Mouse (Mus musculus) monocyte, adult 2 months (primary cell): ENCODE results near the gene Prkar1a.

Source experiments
- DNase-seq, 2 experiments: peaks; one replicate each; pipeline ENCODE4 v3.0.0; 2022; ENCODE audit warnings: low spot score in 2 of 2, low read depth in 1 of 2

The Prkar1a gene

DNA sequence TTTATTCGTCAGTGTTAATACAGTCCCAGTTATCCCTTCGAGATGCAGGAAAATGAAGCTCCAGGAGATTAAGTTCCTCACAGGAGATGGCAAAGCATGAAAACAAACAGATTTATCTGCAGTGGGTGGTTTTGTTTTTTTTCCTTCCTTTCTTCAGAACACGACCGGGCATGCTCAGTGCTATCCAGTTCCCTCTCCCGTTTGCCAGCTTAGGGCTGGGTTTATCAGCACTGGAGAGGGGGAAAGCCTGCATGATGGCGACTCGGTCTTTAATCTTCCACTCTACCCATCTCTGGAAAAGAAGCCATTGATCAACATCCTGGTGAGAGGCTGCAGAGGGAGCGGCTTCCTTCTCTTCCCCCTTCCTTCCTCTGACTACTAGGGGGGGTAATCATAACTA lies at the start of gene Prkar1a:
TSS of gene Prkar1a (plus strand) at position 200 of the 400 bp plus-strand sequence.
- no peak for DNase-seq

DNA sequence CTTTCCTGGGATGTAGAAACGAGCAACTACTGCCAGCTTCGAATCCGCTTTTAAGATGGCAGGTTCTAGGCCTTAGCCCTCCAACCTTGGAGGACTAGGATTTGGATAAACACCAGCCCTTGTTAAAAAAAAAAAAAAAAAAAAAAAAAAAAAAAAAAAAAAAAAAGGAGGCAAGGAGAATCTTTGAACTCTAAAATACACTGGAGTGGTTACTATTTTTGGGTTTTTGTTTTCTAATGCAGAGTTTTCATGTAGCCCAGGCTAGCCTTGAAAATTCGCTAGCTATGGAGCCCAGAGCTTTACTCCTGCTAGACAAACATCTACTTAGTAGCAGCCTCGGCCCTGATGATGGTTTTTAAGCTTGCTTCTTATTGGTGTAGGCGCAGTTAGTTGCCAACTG lies 41.6 kb upstream of the Prkar1a start:
- DNase-seq = no peak

DNA sequence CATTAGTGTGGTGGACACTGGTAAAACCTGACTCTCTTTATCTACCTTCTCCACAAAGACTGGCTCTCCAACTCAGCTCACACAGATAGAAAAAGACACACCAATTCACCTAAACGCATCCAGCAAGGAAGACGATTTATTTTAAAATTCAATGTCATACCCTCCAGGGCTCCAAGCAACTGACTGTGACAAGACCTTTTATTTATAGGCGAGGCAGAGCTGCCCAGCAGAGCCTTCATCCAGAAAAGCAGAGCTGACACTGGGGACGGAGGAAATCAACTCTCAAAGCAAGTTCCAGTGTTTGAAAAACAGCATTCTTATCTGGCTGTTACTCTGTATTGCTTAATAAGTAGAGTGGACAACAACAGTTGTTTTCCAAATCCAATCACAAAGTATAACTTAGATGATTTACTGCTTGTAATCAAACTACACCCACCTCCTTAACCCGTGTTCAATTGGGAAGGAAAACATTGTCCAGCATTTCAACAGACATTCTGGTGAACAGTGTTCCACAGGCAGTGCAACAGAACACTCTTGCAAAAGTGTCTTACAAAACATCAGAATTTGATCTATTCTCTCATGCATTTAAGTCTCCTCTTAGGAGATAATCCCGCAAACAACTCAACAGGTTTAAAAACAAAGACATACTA lies 40.1 kb upstream of the Prkar1a start:
- DNase-seq = no peak

DNA sequence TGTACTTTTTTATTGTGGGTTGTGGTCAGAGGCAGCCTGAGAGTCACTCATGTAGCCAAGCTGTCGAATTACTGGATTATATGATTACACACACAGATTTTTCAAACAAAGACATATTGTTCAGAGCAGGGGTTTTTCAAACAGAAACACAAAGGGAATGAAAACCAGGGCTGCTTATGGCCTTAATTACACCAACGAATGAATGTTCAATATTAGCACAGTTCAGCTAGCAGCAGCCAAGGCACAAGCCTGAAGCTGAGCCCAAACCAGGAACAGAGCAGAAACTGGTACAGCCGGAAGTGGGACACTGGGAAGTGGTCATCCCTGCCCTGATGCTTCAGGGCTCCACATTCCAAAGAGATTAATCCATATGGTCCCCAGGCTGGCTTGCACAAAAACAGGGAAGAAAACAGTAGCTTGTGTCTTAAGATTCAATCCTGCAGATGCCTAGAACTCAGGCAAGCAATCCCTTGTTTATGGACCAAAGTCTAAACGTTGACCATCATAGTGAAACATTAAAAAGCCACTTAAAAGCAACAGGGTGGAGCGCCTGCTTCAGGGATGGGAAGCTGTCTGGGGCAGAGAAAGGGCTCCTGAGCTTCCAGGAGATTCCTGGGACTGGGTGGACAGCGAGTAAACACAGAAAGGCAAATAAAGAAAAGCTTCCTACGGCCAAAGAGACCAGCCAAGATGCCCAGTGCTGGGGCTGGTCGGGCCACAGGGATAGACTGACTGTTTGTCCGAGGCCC lies 39.0 kb upstream of the Prkar1a start:
- DNase-seq = no peak

DNA sequence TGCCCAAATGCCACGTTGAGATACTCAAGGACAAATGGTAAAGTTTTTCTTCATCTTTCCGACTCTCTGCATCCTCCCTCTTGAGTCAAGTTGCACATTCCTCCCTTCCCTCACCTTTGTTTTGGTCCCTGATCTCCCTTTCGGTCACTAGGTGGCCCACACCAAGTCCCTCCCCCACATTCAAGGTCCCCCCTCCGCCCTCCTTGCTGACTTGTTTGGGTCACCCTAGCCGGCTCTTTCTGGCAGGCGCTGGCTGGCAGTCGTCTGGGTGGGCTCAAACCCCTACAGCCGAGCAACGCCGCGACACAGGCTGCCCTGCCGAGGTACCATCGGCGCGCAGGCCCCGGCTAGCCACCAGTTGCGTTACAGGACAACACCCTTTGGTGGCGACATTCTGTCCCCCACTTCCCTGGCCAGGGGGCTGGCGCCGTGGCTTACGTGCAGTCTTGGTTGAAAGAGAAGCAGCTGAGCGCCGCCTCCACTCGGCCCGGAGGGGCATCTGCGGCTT lies 38.4 kb upstream of the Prkar1a start:
- no peak for DNase-seq

DNA sequence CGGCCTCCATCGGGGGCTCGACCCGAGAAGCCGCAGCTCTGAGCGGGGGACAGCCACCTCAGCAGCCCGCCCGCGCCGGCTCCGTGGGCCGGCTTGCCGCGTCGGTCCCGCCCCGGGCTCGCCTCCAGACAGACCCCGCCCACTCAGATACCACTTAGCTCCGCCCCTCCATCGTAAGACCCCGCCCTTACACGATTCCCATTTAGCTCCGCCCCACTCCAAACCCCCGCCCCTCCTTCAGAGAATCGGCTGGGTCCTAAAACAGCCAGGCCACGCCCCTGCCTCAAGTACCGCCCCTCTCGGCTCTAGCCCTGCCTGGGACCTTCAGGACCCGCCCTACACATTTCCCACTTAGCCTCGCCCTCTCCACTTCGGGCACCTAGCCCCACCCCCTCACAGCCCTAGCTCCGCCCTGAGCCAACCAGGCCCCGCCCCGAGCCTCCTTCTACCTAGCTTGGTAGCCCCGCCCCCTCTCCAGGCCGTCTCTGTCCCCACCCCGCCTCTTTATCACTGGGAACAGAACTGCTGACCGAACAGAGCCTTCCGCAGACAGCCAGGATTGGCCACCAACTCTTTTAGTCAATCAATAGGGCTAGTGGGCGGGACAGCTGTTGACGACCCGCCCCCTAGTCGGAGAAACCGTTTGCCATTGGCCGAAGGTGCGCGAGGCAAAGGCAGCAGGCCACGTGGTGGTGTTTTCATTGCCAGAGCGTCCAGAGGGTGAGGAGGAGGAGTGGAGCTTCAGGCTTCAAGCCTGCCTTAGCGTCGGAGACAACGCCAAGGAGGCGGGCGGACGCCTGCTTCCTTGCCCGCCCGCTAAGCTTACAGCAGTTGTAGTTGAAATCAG lies 37.7 kb upstream of the Prkar1a start, which contains the start of gene Wipi1:
TSS of gene Wipi1 (minus strand) at position 665 of the 847 bp plus-strand sequence.
- DNase-seq = peak; percentile 96 to 98

DNA sequence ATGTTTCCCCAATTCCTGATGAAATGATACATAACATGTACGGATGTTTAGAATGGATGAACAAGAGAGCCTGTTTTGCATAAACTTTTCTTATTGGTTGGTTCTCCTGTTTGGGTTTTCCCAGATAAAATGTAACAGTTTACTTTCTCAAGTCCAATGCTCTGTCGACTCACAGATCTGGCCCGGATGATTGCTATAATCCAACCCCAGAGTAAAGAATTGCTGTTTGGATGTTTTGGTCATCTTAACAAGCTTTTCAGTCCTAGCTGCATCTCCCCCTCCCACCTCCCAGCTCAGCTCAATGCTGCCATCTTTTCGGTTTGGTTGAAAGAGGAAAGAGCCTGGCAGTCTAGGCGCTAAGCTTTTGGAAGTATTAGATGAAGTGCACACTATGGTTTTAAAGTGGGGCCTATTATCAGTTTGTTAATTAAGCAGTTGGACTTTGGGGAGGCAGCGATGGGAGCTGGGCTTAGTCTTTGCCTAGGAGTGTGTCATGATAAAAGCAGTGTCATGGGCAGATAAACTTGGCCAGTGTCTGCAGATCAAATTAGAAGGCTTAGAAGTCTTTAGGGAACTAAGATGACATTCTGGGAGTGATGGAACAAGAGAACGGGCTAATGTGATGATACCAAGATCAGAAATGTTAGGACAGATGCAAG lies 36.2 kb upstream of the Prkar1a start:
- no peak for DNase-seq

DNA sequence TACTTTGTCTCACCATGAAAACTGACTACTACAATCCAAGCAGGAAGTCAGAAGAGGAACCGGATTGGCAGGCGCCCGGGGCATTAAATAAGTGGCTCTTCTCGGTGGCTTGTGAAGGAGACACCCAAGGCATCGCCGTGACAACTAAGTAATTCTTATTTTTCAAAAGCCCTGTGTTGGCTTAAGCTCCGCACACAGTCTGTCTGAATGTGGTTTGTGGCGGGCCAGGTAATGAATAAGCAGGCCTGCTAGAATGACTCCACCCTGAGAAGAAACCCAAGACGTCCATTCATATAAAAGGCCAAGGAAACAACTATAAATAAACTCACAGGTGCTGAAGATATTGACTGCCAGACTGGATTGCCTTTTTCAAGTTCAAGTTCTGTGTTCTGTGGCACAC lies 33.9 kb upstream of the Prkar1a start:
- peak in 1 of 2 experiments; percentile 18 for DNase-seq

DNA sequence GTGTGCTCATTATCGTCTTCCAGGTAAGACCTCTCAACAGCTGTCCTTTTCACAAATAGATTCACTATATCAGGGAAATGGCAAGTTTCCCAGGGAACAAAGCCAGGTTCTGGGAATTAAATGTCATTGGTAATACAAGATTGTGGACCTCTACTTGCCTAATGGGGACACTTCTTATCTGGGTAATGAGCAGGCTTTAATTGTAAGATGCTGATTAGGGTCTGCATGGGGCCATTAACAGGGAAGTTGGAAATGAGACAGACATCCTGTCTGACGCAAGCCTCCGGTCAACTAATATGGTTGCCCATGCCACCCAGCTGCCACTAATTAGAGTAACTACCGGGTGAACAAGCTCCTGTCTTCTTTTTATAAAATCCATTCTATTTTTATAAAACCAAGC lies 32.9 kb upstream of the Prkar1a start:
- no peak for DNase-seq

DNA sequence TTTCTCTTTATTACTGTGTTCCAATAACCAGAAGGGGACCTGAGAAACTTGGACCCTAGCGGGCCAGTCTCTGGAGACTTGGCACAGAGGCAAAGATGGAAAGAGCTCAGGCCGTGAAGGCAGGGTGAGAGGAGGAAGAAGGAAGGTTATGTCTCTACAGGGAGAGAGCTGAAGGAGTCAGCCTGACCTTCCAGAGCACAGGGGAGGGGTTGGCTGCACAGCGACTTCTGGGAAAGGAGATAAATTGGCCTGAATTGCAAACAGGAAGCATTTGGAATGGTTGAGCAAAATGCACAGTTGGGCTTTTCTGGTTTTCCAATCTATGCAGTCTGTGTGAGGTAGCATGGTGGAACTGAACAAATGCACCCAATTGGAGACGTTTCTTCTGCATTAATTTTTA lies 32.4 kb upstream of the Prkar1a start:
- DNase-seq = no peak

DNA sequence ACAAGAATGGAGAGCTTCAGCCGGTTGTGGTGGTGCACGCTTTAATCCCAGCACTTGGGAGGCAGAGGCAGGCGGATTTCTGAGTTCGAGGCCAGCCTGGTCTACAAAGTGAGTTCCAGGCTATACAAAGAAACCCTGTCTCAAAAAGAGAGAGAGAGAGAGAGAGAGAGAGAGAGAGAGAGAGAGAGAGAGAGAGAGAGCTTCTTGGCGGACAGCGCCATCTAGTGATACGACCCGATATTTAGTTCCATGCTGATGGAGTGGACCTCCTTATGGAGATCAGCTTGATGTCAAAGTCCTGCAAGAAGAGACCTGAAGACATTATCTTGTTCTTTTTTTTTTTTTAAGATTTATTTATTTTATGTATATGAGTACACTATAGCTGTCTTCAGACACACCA lies 30.1 kb upstream of the Prkar1a start:
- DNase-seq = peak in 1 of 2 experiments; percentile 19

DNA sequence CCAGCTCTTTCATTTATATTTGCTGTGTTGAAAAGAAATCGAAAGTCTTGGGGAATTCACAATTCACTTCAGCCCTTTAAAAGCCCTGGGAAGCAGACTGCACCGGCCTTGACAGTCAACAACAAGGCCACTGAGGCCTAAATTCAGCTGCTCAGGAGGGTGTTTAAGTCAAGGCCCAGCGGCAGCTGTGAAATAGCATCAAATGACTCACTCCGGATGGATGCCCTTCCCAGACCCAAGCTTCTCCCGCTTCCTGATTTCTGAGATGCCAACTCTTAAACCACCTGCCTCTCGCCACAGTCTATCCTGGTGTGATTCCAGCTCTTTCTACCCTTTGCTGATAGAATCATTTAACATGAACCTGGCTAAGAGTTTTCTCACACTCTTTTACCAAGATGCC lies 28.8 kb upstream of the Prkar1a start:
- no peak for DNase-seq

DNA sequence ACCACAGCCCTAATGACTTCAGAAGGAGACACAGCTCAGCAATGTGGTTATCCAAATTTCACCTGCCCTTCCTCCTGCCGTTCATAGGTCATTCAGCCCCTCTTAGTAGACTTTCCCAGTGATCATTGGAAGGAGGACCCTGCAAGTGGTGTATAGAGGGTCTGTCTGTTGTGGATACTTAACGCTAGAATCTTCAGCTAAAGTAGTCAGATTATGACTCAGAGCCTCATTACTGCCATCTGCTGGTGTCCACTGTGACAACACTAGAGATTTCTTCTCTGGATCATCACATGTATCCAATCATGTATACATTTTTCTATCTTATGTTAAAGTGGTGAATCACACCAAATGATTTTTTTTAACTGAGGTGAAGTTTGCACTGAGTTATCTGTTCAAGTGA lies 28.0 kb upstream of the Prkar1a start:
- no peak for DNase-seq

DNA sequence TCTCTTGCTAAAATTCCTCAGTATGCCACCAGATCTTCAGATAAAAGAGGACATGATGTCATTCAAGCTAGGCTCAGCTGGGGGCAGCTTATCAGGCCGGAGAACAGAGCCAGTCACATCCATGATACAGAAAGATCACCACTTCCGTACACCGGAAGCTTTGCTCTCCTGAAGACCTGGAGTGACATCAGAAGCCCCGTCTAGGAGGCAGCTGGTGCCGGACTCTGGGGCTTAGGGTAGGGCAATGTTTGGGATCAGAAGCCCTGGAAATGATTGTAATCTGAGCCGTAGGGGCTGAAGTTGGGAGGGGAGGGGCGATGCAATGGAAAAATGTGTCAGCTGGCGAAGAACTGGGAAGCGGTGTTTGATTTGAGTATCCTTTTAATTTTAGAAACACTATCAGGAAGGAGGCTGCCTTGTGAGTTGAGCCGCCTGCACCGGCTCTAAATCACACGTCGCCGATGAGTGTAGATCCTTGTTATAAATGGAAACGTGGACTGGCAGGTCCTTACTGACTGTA lies 26.6 kb upstream of the Prkar1a start:
- no peak for DNase-seq

DNA sequence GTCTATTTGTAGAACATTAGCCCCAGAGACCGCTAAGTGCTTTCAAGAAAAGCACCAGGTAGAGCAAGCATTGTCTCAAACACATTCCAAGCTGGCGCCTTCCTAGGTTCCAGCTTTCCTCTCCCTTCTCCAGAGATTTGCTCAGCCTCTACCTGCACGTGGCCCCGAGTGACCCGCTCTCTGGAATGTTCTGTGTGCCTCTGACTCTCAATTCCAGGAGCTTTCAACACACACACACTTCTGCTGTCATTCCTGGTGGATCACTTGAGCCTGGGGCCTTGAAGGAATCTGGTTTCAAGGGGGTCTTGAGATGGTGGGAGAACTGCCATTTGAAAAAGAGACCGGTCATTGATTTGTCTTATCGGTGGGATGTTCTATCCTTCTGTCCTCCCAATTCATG lies 26.0 kb upstream of the Prkar1a start:
- DNase-seq = no peak

DNA sequence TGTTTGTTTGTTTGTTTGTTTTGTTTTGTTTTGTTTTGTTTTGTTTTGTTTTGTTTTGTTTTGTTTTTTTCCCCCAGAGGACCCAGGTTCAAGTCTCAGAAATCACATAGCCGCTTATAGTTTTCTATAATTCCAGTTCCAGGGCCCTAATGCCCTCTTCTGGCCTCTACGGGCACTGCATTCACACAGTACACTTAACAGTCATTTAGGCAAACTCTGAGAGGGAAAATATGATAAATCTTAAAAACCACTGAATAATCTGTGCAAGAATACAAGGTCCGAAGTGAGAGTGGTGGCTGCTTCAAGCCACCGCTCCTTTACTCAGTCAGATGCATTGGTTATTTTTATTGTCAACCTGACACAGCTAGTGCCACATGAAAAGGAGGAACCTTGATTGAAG lies 21.6 kb upstream of the Prkar1a start:
- DNase-seq = no peak

DNA sequence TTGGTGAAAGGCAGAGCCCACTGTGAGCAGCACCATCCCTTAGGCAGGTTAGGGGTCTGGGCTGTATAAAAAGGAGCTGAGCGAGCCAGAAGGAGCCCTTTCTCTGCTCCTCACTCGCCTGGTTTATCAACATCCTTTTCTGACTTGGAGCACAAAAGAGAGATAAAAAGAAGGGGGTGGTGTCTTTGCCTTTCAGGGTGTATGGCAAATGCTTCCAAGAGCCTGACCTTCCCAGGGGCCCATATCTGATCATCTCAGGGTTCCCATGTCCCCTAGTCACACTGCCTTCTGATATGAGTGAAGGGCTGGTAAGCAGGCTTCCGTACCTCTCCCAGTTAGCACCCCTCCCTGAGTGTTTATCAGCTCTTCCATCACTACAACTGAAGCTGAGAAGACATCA lies 21.1 kb upstream of the Prkar1a start:
- no peak for DNase-seq

DNA sequence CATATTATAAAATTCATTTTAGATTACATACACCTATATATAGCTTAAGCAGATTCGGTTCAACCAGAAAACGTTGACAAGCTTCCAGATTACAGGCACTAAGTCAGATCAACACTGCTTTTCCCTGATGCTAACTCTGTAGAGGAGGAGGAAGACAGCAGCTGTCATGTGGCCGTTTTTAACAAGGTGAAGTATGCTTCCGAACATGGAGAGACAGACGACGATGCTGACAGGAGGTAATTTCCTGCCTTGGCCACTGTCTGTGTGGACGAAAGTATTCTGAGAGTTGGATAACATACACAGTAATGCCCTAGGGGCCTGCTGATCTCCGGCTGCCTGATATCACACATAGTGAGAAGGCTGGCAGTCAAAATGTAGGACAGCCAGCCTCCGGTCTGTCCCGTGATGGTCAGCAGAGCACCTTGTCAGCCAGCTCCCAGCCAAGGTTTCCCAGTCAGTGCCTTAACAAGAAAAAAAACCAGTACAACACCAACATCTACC lies 20.1 kb upstream of the Prkar1a start:
- DNase-seq = no peak

DNA sequence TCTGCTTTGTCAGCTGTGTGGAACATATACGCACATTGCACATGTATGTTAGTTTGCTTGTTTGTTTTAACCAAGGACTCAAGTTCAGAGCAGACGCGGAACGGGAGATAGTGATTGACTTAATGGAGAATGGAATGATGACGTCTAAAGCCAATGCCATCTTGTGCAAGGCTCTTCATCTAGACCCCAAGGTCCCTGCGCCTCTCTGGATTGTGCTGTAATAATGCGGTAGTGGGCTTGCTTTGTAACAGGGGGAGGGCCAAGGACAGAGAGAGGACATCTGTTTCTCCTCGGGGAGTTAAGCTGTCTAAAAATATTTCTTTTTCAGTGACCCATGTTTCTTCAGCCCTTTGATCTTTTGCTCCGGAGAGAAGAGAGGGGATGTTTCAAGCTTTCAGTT lies 14.3 kb upstream of the Prkar1a start:
- no peak for DNase-seq

DNA sequence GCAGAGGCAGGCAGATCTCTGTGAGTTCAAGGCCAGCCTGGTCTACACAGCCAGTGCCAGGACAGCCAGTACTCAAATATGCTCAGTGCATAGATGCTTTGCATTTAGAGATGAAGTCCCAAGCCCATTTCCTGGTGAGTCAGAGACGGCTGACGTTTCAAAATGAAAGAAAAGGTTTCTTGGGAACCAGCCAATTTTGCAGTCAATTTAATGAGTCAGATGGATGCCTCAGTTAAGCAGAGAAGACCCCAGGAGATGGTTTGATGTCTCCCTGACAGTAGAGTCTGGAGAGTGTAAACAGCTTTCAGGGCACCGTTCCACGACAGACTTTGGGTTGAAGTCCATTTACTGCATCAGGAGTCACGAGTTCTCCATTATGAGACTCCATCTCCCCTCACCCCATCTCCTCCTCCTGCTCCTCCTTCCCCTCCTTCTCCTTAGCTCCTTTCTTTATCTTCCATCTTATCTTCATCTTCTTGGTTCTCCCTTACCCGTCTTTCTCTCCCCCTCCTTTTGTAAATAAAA lies 13.3 kb upstream of the Prkar1a start:
- DNase-seq = no peak
